Mouse (Mus musculus) fat pad, adult 2 months (tissue): ENCODE measurements around the gene Map2k5.

Experiments
- DNase-seq: peaks from one replicate; pipeline ENCODE4 v3.0.0-alpha.2; 2011; ENCODE audit warnings: low read depth, low spot score; ENCODE audit errors: extremely low read depth

Gene Map2k5

GRCm38 (mm10) chr9:63194791-63195190 lies 182.9 kb downstream of the Map2k5 start:
- DNase-seq: no peak

- DNase-seq: no peak
Measured at GRCm38 (mm10) chr9:63192809-63193208, 184.9 kb downstream of the Map2k5 start.

DNA sequence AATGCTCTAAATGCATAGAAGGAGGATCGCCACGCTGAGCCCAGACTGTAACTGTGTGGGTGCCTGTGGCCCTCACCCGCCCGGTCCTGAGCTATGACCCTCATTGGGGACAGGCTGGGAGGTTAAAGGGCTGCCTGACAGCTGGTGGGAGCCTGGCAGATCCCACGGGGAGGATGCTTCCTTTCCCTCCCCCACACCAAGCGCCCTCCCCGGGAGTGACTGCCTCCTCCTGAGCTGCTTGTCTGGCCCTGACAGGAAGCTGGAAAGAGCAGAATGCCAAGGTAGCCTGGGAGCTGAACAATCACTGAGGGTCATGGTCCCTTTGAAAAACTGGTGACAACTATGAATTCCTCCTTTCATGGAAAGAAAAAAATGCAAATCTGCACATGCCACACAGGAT lies 190.4 kb downstream of the Map2k5 start:
- DNase-seq: no peak

- no peak for DNase-seq
Measured at GRCm38 (mm10) chr9:63185249-63185648, 192.5 kb downstream of the Map2k5 start.

- DNase-seq: no peak
Measured at GRCm38 (mm10) chr9:63183864-63184263, 193.8 kb downstream of the Map2k5 start.

GRCm38 (mm10) chr9:63182306-63182960 lies 195.3 kb downstream of the Map2k5 start:
- no peak for DNase-seq

DNA sequence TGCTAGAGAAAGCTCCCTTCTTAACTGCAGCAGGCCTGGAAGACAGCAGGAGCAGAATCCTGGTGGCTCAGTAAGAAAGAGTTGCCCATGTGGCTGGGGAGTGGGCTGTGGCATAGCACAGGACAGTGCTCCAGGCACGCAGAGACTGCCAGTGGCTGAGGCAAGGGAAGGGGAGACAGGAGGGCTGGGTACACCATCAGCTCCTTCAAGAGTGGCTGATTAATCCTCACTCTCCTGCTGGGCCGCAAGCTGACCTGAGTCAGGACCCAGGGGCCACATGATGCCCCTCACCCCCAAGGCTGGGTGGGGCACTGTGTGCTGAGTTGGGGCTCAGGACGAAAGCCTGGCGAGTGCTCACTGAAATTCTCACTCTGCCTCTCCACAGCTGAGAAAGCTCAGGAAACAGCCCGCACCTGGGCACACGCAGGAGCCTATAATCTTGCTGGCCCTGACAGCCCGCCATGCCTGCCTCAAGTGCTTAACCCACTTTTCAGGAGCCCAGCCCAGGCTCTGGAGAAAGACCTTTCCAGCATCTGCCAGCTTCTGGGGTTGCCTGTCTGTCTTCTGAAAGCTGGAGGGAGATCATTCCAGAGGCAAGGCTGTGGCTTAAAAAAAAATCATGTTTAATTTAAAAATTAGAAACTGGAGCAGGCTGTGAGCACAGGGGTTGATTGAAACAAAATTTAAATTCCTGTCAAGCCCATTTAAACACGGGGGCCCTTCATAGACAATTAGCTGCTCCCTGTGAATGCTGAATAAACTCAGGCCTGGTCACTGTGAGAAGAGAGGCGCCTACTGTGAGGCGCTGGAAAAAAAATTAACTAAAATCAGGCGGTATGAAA lies 196.1 kb downstream of the Map2k5 start:
- DNase-seq: no peak

GRCm38 (mm10) chr9:63178296-63178695 lies 199.4 kb downstream of the Map2k5 start:
- no peak for DNase-seq

- DNase-seq: no peak
Measured at GRCm38 (mm10) chr9:63174001-63174721, 203.5 kb downstream of the Map2k5 start.

DNA sequence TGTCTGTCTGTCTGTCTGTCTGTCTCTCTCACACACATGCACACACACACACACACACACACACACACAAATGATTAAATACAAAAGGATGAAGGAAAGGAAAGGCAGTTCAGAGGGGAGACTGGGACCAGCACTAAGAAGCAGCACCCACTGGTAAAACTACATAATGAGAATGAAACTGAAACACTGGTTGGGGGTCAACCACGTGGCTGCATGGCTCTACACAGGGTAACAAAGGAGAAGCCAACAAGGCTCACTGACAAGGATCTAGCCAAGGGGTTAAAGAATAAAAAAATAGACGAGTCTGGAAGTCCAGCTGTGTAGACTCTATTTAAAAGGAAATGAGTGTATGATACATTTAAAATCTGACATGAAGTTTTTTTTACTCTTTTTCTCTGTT lies 205.8 kb downstream of the Map2k5 start:
- no peak for DNase-seq

DNA sequence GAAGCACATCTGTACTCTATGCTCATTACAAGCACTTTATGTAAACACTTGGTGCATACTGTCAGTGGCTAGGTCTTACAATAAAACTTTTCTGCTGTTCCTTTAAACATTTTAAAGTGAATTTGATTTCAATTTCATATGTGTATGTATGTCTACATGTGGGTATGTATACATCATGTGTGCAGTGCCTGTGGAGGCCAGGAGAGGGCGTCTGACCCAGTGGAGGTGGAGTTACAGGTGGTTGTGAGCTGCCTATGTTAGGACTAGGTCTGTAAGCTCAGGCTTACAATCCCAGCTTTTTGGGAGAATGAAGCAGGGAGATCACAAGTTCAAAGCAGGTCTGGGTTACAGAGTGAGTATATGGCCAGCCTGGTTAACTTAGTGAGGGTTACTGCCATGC lies 208.6 kb downstream of the Map2k5 start:
- no peak for DNase-seq

GRCm38 (mm10) chr9:63165070-63165469 lies 212.6 kb downstream of the Map2k5 start:
- DNase-seq: no peak

DNA sequence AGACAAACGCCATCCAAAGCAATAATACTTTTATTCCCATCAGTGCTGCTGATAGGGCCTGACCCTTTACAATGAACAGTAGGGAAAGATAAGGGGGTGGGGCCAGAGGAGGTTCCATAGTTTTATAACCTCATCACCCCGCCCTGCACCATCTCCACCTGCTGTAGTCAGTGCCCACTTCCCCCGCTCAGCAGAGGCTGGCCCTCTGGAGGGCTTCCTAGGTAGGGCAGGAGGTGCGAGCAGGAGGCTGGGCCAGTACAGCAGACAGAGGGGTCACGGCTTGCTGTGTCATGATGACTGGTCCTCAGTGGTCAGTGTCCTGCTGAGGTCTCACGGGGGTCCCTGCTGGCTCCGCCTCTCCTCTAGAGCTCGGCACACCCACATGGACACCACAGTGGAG lies 213.9 kb downstream of the Map2k5 start:
- DNase-seq: no peak

- no peak for DNase-seq
Measured at GRCm38 (mm10) chr9:63151949-63152348, 225.8 kb downstream of the Map2k5 start.

DNA sequence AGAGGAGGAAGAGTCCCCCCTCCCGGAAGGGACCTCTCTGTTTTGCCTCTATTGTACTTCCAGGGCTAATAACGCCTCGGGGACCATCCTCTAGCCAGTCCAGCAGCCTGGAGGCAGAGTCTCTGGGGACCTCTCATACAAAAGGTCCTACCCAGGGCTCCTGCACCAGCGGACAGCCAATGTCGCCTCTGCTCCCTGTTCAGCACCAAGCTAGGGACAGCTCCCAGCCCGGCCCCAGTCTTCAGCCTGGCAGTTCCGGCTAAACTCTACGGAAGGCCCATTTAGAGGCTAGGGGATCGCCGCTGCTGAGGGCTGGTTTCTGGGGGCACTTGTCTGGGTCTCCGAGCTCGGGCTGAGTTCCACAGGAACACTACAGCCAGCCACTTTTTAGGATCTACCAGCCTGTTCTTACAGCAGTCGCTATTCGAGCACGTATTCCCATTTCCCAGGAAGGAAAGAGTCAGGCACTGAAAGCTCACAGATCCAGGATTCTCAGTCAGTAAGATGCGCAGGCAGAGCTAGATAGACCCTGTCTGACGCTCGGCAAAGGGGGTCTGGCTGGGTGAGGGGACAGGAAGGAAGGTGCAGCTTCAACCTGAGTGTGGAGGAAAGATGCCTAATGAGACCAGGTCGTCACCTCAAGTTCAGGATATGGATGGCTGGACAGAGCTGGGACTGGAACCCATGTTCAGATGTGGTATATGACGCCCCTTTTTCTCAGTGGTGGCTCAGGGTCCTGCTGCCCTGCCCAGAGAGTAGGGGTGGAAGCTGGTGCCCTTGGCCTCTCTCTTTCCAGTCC lies 226.4 kb downstream of the Map2k5 start:
- no peak for DNase-seq

DNA sequence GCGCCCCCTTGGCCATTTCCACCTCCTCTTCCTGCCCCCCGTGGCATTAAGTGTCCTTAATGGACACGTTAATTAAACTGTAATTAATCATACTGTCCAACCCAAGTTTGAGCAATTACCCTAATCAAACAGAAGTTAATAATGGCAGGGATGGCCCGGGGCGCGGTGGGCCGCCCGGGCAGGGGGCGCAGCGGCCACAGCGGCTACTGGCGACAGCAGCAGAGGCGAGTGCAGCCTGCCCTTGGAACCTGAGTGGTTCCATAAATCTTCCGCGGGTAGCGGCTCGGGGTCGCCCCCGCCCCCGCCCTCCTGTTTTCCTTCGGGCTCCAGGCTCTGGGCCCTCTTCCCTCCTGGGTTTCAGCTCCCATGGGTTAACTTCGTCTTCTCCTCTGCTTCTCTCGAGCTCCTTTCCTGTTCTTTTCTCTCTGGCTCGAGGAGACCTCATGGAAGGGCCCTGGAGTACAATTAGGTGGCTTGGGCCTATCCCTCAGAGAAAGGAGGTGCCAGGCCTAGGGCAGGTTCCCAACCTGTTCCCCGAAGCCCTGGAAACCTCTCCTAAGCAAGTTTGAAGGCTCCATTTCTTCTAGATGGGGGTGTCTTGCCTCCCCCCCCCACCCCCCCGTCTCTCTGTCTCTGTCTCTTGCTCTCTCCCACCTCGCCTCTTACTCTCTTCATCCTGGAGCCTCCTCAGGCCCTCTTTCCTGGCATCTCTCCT lies 227.5 kb downstream of the Map2k5 start:
- DNase-seq: no peak

GRCm38 (mm10) chr9:63149372-63149766 lies 228.3 kb downstream of the Map2k5 start:
- no peak for DNase-seq

- DNase-seq: no peak
Measured at GRCm38 (mm10) chr9:63148410-63149371, 229.0 kb downstream of the Map2k5 start, which contains the start of gene Skor1. Skor1 (minus strand) TSS chr9:63148961.

- no peak for DNase-seq
Measured at GRCm38 (mm10) chr9:63147786-63148409, 229.8 kb downstream of the Map2k5 start.
